Mouse (Mus musculus): ENCODE data around the gene Sox6. TPM values are rescaled to one million over a fixed set of nuclear protein-coding genes. Genes with fewer than 3 reads are reported as not detected.

The Sox6 gene
- total RNA-seq, 2 experiments from 2014 or later = 24.3 to 31.0 TPM

DNA sequence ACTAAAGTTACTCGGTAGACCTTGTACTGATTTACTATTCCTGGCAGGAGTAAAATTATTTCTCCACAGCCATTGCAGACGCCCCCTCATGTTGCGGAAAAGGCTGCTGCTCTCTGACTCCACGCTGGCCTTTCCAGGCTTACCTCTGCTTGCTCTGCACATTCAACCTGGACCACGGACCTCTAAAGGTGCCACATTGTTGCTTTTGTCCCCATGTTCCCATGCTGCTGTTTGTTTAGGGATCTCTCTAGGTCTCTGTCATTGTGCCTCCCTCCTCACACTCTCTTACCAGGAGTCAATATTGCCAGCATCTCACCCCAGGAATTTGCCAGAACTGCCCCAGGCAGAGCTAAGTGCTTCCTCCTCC, 473.6 kb downstream of the Sox6 start:
- H3K4me3 ChIP-seq = no peak overlapping the region
- H3K27ac ChIP-seq = no peak overlapping the region
- DNase-seq (ENCODE audit: low spot score in 2 of 2) = no peak
- TF ChIP-seq CTCF (conservative IDR thresholded peaks at IDR 0.05) = no peak

DNA sequence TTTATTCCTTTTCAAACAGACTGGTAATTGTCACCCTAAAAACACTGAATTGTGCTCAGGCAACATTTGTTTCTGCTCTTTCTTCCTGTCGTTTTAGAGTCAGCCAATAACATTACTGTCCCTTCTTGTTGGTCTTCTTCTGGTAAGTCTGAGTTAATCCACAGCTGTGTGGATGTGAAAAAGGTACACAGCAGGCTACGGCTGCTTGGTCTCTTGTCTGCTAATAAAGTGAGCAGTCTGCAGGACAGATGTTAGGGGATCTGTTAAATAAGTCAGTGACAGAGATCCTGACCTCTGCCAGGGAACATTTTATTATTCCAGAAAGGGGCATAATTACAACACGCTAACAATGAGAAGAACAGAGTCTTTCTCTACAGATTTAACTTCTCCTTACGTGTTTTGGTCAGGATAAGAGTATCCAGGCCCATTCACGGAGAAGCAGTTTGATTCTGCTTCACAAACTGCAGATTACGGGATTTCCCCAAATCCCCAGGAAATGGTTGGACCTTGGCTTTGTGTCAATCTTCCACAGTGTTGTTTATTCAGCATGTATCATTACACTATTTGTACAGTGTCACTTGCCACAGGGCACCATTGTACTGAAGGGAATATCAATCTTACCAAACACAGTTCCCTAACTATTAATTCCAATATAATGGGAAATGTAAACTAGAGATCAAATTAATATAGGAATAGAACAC, 474.1 kb downstream of the Sox6 start:
- no peak overlapping the region for H3K4me3 ChIP-seq
- peak overlapping the region; percentile 39 for H3K27ac ChIP-seq
- no peak for TF ChIP-seq CTCF (conservative IDR thresholded peaks at IDR 0.05)
- no peak for DNase-seq (ENCODE audit: low spot score in 2 of 2)

- Histone ChIP-seq H3K4me3 (no peak overlapping the region), H3K27ac (no peak overlapping the region)
- no peak for DNase-seq (ENCODE audit: low spot score in 2 of 2)
- no peak for TF ChIP-seq CTCF (conservative IDR thresholded peaks at IDR 0.05)
Measured at GRCm38 (mm10) chr7:115556677-115557076, 481.9 kb downstream of the Sox6 start.

- Histone ChIP-seq H3K27ac (no peak overlapping the region), H3K4me3 (no peak overlapping the region)
- DNase-seq (ENCODE audit: low spot score in 2 of 2) = no peak
- TF ChIP-seq CTCF (conservative IDR thresholded peaks at IDR 0.05) = no peak
Measured at GRCm38 (mm10) chr7:115550197-115550804, 488.3 kb downstream of the Sox6 start.

- no peak overlapping the region for H3K4me3 ChIP-seq
- no peak for DNase-seq (ENCODE audit: low spot score in 2 of 2)
- TF ChIP-seq CTCF (conservative IDR thresholded peaks at IDR 0.05) = no peak
- no peak overlapping the region for H3K27ac ChIP-seq
Measured at GRCm38 (mm10) chr7:115549670-115550069, 488.9 kb downstream of the Sox6 start.

- TF ChIP-seq CTCF (conservative IDR thresholded peaks at IDR 0.05) = no peak; the same call in 1 of the 2 replicates
- Histone ChIP-seq H3K4me3 (no peak overlapping the region), H3K27ac (no peak overlapping the region)
- no peak for DNase-seq (ENCODE audit: low spot score in 2 of 2)
Measured at GRCm38 (mm10) chr7:115545585-115546374, 492.8 kb downstream of the Sox6 start.

GRCm38 (mm10) chr7:115543596-115543995, 495.0 kb downstream of the Sox6 start:
- H3K27ac ChIP-seq = no peak overlapping the region
- no peak overlapping the region for H3K4me3 ChIP-seq
- no peak for TF ChIP-seq CTCF (conservative IDR thresholded peaks at IDR 0.05)
- DNase-seq (ENCODE audit: low spot score in 2 of 2) = no peak

DNA sequence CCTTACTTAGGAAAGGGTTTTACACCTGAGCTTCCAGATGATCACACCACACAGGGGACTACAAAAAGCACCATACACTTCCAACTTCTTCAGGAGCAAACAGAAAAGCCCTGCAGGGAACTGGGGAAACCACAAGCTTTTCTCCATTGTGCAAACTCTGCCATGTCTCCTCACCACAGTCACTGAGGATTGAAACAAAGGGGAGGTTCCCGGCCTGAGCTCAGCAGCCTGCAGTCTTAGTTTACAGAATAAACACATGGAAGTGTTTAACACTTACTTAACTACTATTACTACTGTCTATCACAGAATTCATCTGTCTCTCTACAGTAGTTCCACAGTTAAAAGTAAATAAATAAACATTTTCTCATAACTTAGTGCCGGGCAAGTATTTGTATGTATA, 498.3 kb downstream of the Sox6 start:
- H3K4me3 ChIP-seq = no peak overlapping the region
- no peak for TF ChIP-seq CTCF (conservative IDR thresholded peaks at IDR 0.05)
- no peak for DNase-seq (ENCODE audit: low spot score in 2 of 2)

DNA sequence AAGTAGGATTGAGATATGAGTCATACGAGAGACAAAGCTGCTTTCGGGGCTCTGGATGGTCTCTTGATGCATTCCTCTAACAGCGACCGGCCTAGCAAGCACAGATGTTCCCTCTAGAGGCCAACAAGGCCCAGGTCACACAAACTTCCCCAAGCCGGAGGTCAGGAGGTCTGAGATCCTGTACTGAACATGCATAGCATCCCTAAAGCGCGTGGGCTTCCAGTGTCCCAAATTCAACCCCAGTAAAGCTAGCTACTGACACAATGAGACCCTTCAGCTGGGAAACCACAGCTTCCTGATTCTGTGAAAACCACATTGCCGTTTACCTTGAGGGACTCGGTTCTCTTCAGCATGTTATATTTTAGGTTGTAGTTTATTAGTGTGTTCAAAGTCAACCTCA, 499.6 kb downstream of the Sox6 start:
- Histone ChIP-seq H3K4me3 (no peak overlapping the region), H3K27ac (no peak overlapping the region)
- 0 out of 2 replicates have a peak, but pooled peaks have one; percentile 6 for TF ChIP-seq CTCF (conservative IDR thresholded peaks at IDR 0.05)
- DNase-seq (ENCODE audit: low spot score in 2 of 2) = no peak

More for the DNA sequence above, 498.3 kb downstream of the Sox6 start:
- no peak overlapping the region for H3K27ac ChIP-seq

GRCm38 (mm10) chr7:115537636-115538035, 501.0 kb downstream of the Sox6 start:
- peak in 1 of 2 experiments; percentile 35 for DNase-seq (ENCODE audit: low spot score in 2 of 2)
- TF ChIP-seq CTCF (conservative IDR thresholded peaks at IDR 0.05) = no peak
- no peak overlapping the region for H3K27ac ChIP-seq
- H3K4me3 ChIP-seq = no peak overlapping the region

GRCm38 (mm10) chr7:115536521-115536920, 502.1 kb downstream of the Sox6 start:
- no peak for TF ChIP-seq CTCF (conservative IDR thresholded peaks at IDR 0.05)
- H3K4me3 ChIP-seq = no peak overlapping the region
- peak overlapping the region; percentile 23; the same call in 1 of the 2 replicates for H3K27ac ChIP-seq
- no peak for DNase-seq (ENCODE audit: low spot score in 2 of 2)

DNA sequence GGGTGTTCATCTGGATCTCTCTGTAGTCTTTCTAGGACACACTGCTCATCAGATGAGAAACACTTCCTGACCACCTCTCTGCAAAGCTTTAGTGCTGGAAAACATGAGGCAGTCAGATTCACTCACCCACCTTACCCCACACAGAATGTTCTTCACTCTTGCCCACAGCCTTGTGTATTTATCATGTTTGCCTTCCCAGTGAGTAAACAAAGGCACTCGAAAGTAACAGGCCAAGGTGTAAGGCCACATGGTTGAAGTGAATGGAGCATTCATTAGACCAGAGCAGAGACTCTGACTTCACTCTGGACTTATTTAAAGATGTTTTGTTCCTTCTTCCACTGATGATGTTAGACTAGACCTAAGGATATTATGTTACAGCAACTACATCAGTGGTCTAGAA, 506.7 kb downstream of the Sox6 start:
- Histone ChIP-seq H3K27ac (no peak overlapping the region), H3K4me3 (no peak overlapping the region)
- no peak for TF ChIP-seq CTCF (conservative IDR thresholded peaks at IDR 0.05)
- no peak for DNase-seq (ENCODE audit: low spot score in 2 of 2)

- DNase-seq (ENCODE audit: low spot score in 2 of 2) = no peak
- no peak overlapping the region for H3K4me3 ChIP-seq
- H3K27ac ChIP-seq = no peak overlapping the region
- TF ChIP-seq CTCF (conservative IDR thresholded peaks at IDR 0.05) = no peak
Measured at GRCm38 (mm10) chr7:115531217-115531616, 507.4 kb downstream of the Sox6 start.

Data from layer of hippocampus, adult 2 months (tissue).